Mouse (Mus musculus) cerebellum, adult 2 months (tissue): ENCODE measurements at regions not wholly inside any gene's neighbourhood (a gene's known extent, or its start where the extent isn't known, plus 50 kb on each side); places are given as distances from the start of the nearest gene placed in this dataset.

ENCODE experiments used
- DNase-seq, 2 experiments: peaks; one replicate each; pipeline ENCODE4 v3.0.0; 2021
- H3K27ac ChIP-seq: fragments of 200-500 bp; 2 replicates; pipeline ENCODE4 v1.5.1; 2012; ENCODE audit warnings: low read length, control low read depth, inconsistent platforms; ENCODE audit not compliant: insufficient read depth
- H3K27me3 ChIP-seq: fragments of 200-500 bp; 2 replicates; pipeline ENCODE4 v1.6.1; 2012; ENCODE audit warnings: inconsistent platforms, mild to moderate bottlenecking, low read length, moderate library complexity; ENCODE audit not compliant: control insufficient read depth, insufficient read depth
- H3K4me1 ChIP-seq: fragments of 200-500 bp; 2 replicates; pipeline ENCODE4 v1.6.1; 2011; ENCODE audit warnings: low read length; ENCODE audit not compliant: control insufficient read depth, insufficient read depth
- H3K4me3 ChIP-seq: fragments of 200-500 bp; replicated peaks from 2 replicates; pipeline ENCODE3; 2011; ENCODE audit warnings: mild to moderate bottlenecking, low read depth, low read length, control low read depth; ENCODE audit not compliant: insufficient read depth
- CTCF ChIP-seq: fragments of 200-500 bp; IDR thresholded peaks from 2 replicates; pipeline ENCODE4 v1.5.1; 2011; ENCODE audit warnings: low read depth, mild to moderate bottlenecking, control low read depth, low read length, moderate library complexity, borderline replicate concordance; ENCODE audit not compliant: insufficient read depth
- POLR2A ChIP-seq: fragments of 200-500 bp; IDR thresholded peaks from 2 replicates; pipeline ENCODE4 v1.6.1; 2011; ENCODE audit warnings: low read length, control low read depth, borderline replicate concordance; ENCODE audit not compliant: insufficient read depth
- WGBS: fragments of 180-500 bp; shearing (Covaris S2); methylation state at CpG from one replicate; pipeline ENCODE4 v1.1.7; 2018; 5-methylcytosine and 5-hydroxymethylcytosine counted together

DNA sequence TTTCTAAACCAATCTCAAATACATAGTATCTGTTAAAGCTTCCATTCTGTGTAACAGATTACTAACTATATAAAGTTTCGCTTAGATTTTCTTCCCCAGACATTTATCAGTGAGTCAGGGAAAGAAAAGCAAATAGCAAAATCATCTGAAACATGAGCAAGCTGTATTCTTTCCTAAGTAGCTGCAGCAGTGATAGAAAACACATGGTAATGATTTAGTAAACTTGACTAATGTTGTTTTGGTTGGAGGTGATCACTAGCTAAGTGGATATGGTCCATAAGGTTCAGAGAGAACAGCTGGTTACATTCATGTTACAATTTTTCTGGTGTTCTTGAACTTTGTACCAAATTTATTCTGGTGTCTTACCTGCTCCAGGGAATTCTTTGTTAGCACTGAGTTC is 393.3 kb downstream of the Phex start:
- Histone ChIP-seq H3K4me3 (no peak overlapping the region), H3K27me3 (no peaks in the 10 kb centered on the region), H3K4me1 (no peaks in the 10 kb centered on the region), H3K27ac (no peak overlapping the region)
- TF ChIP-seq POLR2A: no peak
- TF ChIP-seq CTCF: no peak
- no peak for DNase-seq
- WGBS: 85% methylated on average over 1 of the region's 1 CpGs

DNA sequence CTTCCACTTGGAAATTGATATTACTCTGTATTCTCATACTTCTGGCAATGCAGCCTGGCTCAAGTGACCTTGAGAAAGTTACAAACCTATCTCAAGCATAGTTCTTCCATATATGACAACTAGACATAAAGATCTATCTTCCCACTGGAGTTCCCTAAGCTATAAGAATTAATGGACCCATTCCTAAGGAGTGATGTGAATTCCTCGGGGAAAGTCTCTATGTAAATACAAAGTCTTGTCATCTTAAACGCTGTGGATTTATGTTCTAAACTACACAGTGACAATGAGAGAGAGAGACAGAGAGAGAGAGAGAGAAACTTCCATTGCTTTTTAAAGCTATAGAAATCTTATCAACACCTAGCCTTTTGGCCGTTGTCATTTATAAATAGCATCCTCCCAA is 394.8 kb downstream of the Phex start:
- WGBS: 85% methylated on average over 3 of the region's 3 CpGs
- no peak for DNase-seq
- Histone ChIP-seq H3K4me3 (no peak overlapping the region), H3K27me3 (no peaks in the 10 kb centered on the region), H3K4me1 (no peaks in the 10 kb centered on the region), H3K27ac (no peak overlapping the region)
- no peak for TF ChIP-seq CTCF
- TF ChIP-seq POLR2A: no peak

DNA sequence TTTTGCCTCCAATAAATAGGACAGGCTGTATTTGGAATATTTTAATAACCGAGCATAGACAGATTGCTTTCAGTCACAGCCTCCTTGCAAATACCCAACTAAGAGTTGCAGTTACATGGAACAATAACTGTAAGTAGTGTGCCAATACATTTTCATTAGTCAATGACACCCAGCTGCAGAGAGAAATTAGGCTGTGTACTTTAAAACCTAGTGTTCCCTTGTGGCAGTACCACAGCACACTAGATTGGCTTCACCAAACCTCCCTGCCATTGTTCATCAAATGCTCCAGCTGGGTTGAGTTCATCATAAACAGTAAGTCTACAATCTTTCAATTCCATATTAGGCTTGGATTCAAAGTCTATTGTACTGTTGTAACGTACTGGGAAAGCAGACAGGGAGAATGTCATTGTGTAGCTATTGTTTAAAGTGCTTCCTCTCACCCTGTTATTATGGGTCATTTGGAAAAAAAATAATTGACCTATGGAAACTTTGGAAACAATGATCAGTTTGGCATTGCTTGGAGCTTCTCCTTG is 425.1 kb downstream of the Phex start:
- TF ChIP-seq POLR2A: no peak
- TF ChIP-seq CTCF: no peak
- no peak for DNase-seq
- no peak overlapping the region for H3K4me3 ChIP-seq
- WGBS: 78% methylated on average over 2 of the region's 2 CpGs
- H3K27me3 ChIP-seq: no peaks in the 10 kb centered on the region
- H3K27ac ChIP-seq: no peak overlapping the region
- no peaks in the 10 kb centered on the region for H3K4me1 ChIP-seq

DNA sequence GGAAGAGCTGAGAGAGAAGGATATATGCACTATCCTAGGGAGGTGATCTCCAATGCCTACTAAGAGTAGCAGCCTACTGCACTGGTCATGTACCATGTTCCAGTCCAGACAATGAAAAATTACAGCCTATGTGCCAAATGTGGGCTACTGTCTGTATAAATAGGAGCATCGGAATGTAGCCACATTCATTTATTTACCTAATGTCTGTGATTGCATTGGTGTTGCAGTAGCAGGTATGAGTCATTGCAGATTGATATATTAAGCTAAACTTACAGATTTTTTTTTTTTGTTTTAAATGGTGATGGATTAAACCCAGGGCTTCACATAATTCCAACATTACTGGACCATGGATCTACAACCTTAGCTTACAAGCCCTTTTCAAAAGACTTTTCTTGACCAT is 468.0 kb downstream of the Phex start:
- H3K27ac ChIP-seq: no peak overlapping the region
- TF ChIP-seq CTCF (no peak), POLR2A (no peak)
- H3K4me1 ChIP-seq: no peaks in the 10 kb centered on the region
- WGBS: 100% methylated on average over 1 of the region's 1 CpGs
- H3K27me3 ChIP-seq: no peaks in the 10 kb centered on the region
- DNase-seq: no peak
- no peak overlapping the region for H3K4me3 ChIP-seq

DNA sequence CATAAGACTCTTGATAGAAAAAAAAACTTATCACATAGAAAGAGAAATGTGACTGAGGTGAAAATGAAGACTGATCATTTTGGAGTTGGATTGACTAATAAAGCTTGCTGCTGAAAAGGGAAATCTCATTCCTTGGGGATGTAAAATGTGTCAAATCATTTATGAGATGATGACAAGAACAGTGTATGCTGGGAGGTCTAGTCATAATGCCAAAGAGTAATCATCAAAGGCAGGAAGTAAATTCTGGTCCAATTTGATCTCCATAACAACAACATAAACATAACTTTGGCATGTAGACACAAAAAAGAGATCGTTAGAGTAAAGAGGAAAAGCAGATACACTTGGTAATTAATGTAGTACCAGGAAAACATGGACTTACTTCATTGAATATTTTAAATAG is 470.9 kb downstream of the Phex start:
- no peak overlapping the region for H3K4me3 ChIP-seq
- DNase-seq: no peak
- no peaks in the 10 kb centered on the region for H3K27me3 ChIP-seq
- H3K27ac ChIP-seq: no peak overlapping the region
- H3K4me1 ChIP-seq: no peaks in the 10 kb centered on the region
- 32% methylated on average over 1 of the region's 1 CpGs for WGBS
- no peak for TF ChIP-seq POLR2A
- no peak for TF ChIP-seq CTCF

DNA sequence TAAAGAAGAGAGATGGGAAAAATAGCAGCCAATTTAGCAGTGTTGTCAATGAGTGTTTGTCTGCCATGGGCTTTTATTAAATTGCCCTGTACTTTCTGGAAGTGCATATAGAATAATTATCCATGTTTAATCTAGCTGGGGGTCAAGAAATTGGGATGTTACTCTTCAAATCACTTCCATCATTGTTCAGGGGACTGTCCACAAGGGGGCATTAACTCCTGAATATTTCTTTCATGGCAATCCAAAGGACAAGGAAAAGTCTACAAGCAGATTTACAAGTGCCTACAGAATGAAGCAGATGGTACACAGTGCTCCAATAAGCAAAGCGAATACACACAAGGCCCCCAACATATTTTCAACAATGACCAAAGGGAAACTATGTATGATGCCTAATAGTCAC is 501.7 kb downstream of the Phex start:
- no peak overlapping the region for H3K4me3 ChIP-seq
- no peak for DNase-seq
- 52% methylated on average over 1 of the region's 1 CpGs for WGBS
- no peaks in the 10 kb centered on the region for H3K4me1 ChIP-seq
- no peak for TF ChIP-seq POLR2A
- TF ChIP-seq CTCF: no peak
- no peak overlapping the region for H3K27ac ChIP-seq
- no peaks in the 10 kb centered on the region for H3K27me3 ChIP-seq
